Mouse (Mus musculus): ENCODE data around the gene Gm15294. TPM values are rescaled to one million over a fixed set of nuclear protein-coding genes. Genes with fewer than 3 reads are reported as not detected.

The Gm15294 gene
- not detected for polyA plus RNA-seq (2017; shearing (Covaris generic))

- ATAC-seq, result no peak
Observed at GRCm38 (mm10) chrX:141875135-141875534, at the start of gene Gm15294. TSS of gene Gm15294 (minus strand) at chrX:141875235.

DNA sequence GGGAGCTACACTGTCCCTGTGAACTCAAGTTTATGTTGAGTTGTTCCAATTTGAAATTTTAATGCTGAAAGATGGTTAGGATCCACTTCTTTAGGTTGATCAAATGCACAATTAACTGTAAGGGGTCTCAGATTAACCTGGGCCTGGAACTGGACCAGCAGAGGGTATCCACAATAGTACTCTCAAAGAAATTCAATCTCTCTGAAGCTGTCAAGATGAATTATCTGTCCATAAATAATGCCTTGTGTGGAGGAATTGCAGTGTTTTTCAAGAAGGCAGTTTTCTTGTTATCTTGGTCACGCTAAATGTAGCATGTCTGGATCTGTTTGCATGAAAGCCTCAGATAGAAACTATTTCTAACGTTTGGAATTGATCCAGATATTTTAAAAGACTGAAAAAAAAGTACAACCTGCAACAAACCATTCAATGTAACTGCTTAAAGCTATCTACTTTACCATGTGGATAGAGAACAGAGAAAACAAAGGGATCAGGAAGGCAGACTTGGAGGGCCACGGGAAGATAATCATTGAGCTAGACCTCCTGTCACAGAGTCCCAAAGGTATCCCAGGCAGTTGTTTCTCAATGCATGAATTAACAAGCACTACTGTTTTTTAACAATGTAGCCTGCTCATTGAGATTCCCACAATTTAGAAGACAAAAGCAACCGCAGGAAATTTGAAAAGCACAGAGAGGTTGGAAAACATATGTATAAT, 9.5 kb upstream of the Gm15294 start:
- no peak for ATAC-seq

GRCm38 (mm10) chrX:141874024-141874423, 1.0 kb downstream of the Gm15294 start:
- ATAC-seq, result no peak

GRCm38 (mm10) chrX:141873597-141873996, 1.4 kb downstream of the Gm15294 start:
- no peak for ATAC-seq

GRCm38 (mm10) chrX:141855684-141856396, 19.2 kb downstream of the Gm15294 start:
- ATAC-seq, result no peak

Other genes with a start within 250 kb of the Gm15294 start
- gene Irs4, start 150.0 kb downstream of the Gm15294 start, polyA plus RNA-seq (2017; shearing (Covaris generic)), result not detected

All from inflammation-experienced regulatory T-cells, adult 6 months (primary cell).